Mouse (Mus musculus): ENCODE measurements around the gene Ttc25. TPM values are rescaled to one million over a fixed set of nuclear protein-coding genes. Genes with fewer than 3 reads are reported as not detected.

The Ttc25 gene
- polyA plus RNA-seq, 1 experiment = 0.04 TPM

- 8% methylated on average over 11 of the region's 11 CpGs for WGBS
- peak in 1 of 2 experiments; percentile 35 for DNase-seq (ENCODE audit: low read depth in 1 of 2, low spot score in 2 of 2)
- TF ChIP-seq POLR2A (IDR thresholded peaks at IDR 0.05; ENCODE audit: low read depth, low read length) (no peak), CTCF (IDR thresholded peaks at IDR 0.05; ENCODE audit: extremely low read depth, insufficient read depth, insufficient read length, insufficient replicate concordance) (no peak)
- Histone ChIP-seq H3K36me3 (ENCODE audit: control insufficient read depth, insufficient read depth, low read length) (peaks cover 2% of the 10 kb centered on the region; the same call in 1 of the 2 replicates), H3K4me3 (ENCODE audit: extremely low read depth, insufficient read depth, insufficient read length) (peak within 1 kb of the TSS; percentile 91), H3K4me1 (ENCODE audit: control insufficient read depth, insufficient read depth, insufficient read length) (peaks cover 13% of the 10 kb centered on the region), H3K27me3 (ENCODE audit: control insufficient read depth, insufficient read depth, low read length) (no peaks in the 10 kb centered on the region), H3K27ac (ENCODE audit: insufficient read depth, low read length) (peak within 1 kb of the TSS; percentile 91)
Observed at GRCm38 (mm10) chr11:100619982-100620381, 74.6 kb downstream of the Ttc25 start, which contains the start of gene Dnajc7. Gene Dnajc7 (minus strand): TSS chr11:100620168.

Other genes with a start within 250 kb of the Ttc25 start
- gene Eif1, start 225.7 kb upstream of the Ttc25 start, polyA plus RNA-seq (2012; rRNA removed) = 74.0 and 83.2 TPM in 2 replicates
- gene Gast, start 211.2 kb upstream of the Ttc25 start, polyA plus RNA-seq (2012; rRNA removed) = not detected in 2 replicates
- 22.0 and 24.7 TPM in 2 replicates for gene Hap1, start 189.5 kb upstream of the Ttc25 start, polyA plus RNA-seq (2012; rRNA removed)
- 84.5 and 91.6 TPM in 2 replicates for gene Jup, start 147.8 kb upstream of the Ttc25 start, polyA plus RNA-seq (2012; rRNA removed)
- gene P3h4, start 130.8 kb upstream of the Ttc25 start, polyA plus RNA-seq (2012; rRNA removed) = 6.7 and 11.1 TPM in 2 replicates
- 14.9 and 16.7 TPM in 2 replicates for gene Fkbp10, start 129.9 kb upstream of the Ttc25 start, polyA plus RNA-seq (2012; rRNA removed)
- 28.8 and 40.8 TPM in 2 replicates for gene Nt5c3b, start 103.8 kb upstream of the Ttc25 start, polyA plus RNA-seq (2012; rRNA removed)
- 0.18 and 0.27 TPM in 2 replicates for gene Klhl10, start 103.7 kb upstream of the Ttc25 start, polyA plus RNA-seq (2012; rRNA removed)
- gene Klhl11, start 72.9 kb upstream of the Ttc25 start, polyA plus RNA-seq (2012; rRNA removed) = 2.6 and 4.2 TPM in 2 replicates
- gene Acly, start 17.6 kb upstream of the Ttc25 start, polyA plus RNA-seq (2012; rRNA removed) = 57.4 and 58.6 TPM in 2 replicates
- 97.4 and 120 TPM in 2 replicates for gene Cnp, start 29.3 kb downstream of the Ttc25 start, polyA plus RNA-seq (2012; rRNA removed)
- gene Nkiras2, start 73.6 kb downstream of the Ttc25 start, polyA plus RNA-seq (2012; rRNA removed) = 39.5 and 48.9 TPM in 2 replicates
- 43.9 and 53.7 TPM in 2 replicates for gene Dnajc7, start 74.6 kb downstream of the Ttc25 start, polyA plus RNA-seq (2012; rRNA removed)
- 0.50 and 0.60 TPM in 2 replicates for gene Zfp385c, start 146.8 kb downstream of the Ttc25 start, polyA plus RNA-seq (2012; rRNA removed)
- gene Dhx58, start 158.7 kb downstream of the Ttc25 start, polyA plus RNA-seq (2012; rRNA removed) = 15.1 and 17.6 TPM in 2 replicates
- gene Kat2a, start 166.9 kb downstream of the Ttc25 start, polyA plus RNA-seq (2012; rRNA removed) = 31.1 and 39.0 TPM in 2 replicates
- gene Hspb9, start 168.2 kb downstream of the Ttc25 start, polyA plus RNA-seq (2012; rRNA removed) = 0.36 TPM in 1 of 2 replicates, not detected in the other
- gene Rab5c, start 192.6 kb downstream of the Ttc25 start, polyA plus RNA-seq (2012; rRNA removed) = 183 and 200 TPM in 2 replicates
- gene Kcnh4, start 214.3 kb downstream of the Ttc25 start, polyA plus RNA-seq (2012; rRNA removed) = 0.82 and 1.5 TPM in 2 replicates
- gene Hcrt, start 217.3 kb downstream of the Ttc25 start, polyA plus RNA-seq (2012; rRNA removed) = 0.22 TPM in 1 of 2 replicates, not detected in the other
- 7.8 and 9.6 TPM in 2 replicates for gene Ghdc, start 225.3 kb downstream of the Ttc25 start, polyA plus RNA-seq (2012; rRNA removed)